Mouse (Mus musculus): ENCODE measurements around the gene Pfn4.
A peak's percentile ranks its signal among the peaks of the same experiment; 100 is the strongest.

GRCm38 (mm10) chr12:4729165-4729564 is 39.7 kb upstream of the Pfn4 start:
- TF ChIP-seq CTCF (IDR thresholded peaks at IDR 0.05; ENCODE audit: low read depth) (peak; percentile 28), EP300 (optimal IDR thresholded peaks at IDR 0.05) (no peak)

All from stomach, postnatal 0 days (tissue).